Comparison of ENCODE assay signal across 14 mouse cellular contexts in genomic region chr10:12852416-12853195, GRCm38 (mm10). TPM values are rescaled to one million over a fixed set of nuclear protein-coding genes. Genes with fewer than 3 reads are reported as not detected.
DNase-seq lines count a peak whose midpoint lies in the region; ATAC-seq and TF ChIP-seq lines count a peak whose summit lies in the region.
"Had no signal": no experiment of that assay in that cellular context is flagged by ENCODE, and none has a peak within 500 bp of the region (broad histone marks: within the 10 kb centered on the region; RNA-seq: fewer than 3 reads in every experiment).

No protein-coding gene starts in this region.

- no peaks in the 10 kb centered on the region for H3K79me2 ChIP-seq in heart, adult 2 months (replicated peaks; ENCODE audit: control insufficient read depth, insufficient read depth, low read length)

- intact Hi-C loops in heart, adult 2 months (cut with DNase I) = no loop called here

- H3K4me1 ChIP-seq in midbrain, embryonic 11.5 days (ENCODE audit: control insufficient read depth, insufficient read depth, low read length) = no peaks in the 10 kb centered on the region
- no peaks in the 10 kb centered on the region for H3K4me1 ChIP-seq in midbrain, embryonic 15.5 days
- no peaks in the 10 kb centered on the region for H3K4me1 ChIP-seq in stomach, postnatal 0 days (replicated peaks; ENCODE audit: control insufficient read depth, insufficient read depth)
- peaks cover 12% of the 10 kb centered on the region for H3K4me1 ChIP-seq in heart, adult 2 months (ENCODE audit: control insufficient read depth, insufficient read depth, low read length)
- H3K4me1 ChIP-seq in hindbrain, embryonic 12.5 days = no peaks in the 10 kb centered on the region

- no peak for TF ChIP-seq CTCF in stomach, postnatal 0 days (IDR thresholded peaks at IDR 0.05; ENCODE audit: low read depth)
- no peak for TF ChIP-seq CTCF in heart, adult 2 months (IDR thresholded peaks at IDR 0.05)

- WGBS in midbrain, embryonic 11.5 days = 92% methylated on average over 15 of the region's 15 CpGs
- WGBS in midbrain, embryonic 15.5 days = 82% methylated on average over 15 of the region's 15 CpGs
- WGBS in stomach, postnatal 0 days = 69% methylated on average over 15 of the region's 15 CpGs
- 86% methylated on average over 15 of the region's 15 CpGs for WGBS in heart, adult 2 months
- WGBS in hindbrain, embryonic 12.5 days = 87% methylated on average over 15 of the region's 15 CpGs

- H3K9me3 ChIP-seq in midbrain, embryonic 11.5 days (ENCODE audit: control insufficient read depth, low read length) = no peaks in the 10 kb centered on the region
- H3K9me3 ChIP-seq in midbrain, embryonic 15.5 days = no peaks in the 10 kb centered on the region
- H3K9me3 ChIP-seq in stomach, postnatal 0 days (ENCODE audit: control insufficient read depth, low read length) = no peaks in the 10 kb centered on the region
- no peaks in the 10 kb centered on the region for H3K9me3 ChIP-seq in hindbrain, embryonic 12.5 days (replicated peaks)
- H3K9me3 ChIP-seq: limb, embryonic 12.5 days had no signal

- ATAC-seq in midbrain, embryonic 11.5 days (ENCODE audit: low FRiP score) = no peak
- no peak for ATAC-seq in midbrain, embryonic 15.5 days (replicated peaks)
- peak; percentile 80 for ATAC-seq in stomach, postnatal 0 days (ENCODE audit: low FRiP score, low TSS enrichment)
- no peak for ATAC-seq in hindbrain, embryonic 12.5 days (ENCODE audit: low FRiP score)

- no peaks in the 10 kb centered on the region for H3K36me3 ChIP-seq in midbrain, embryonic 11.5 days (ENCODE audit: control insufficient read depth, insufficient read depth, low read length)
- H3K36me3 ChIP-seq in midbrain, embryonic 15.5 days (replicated peaks) = no peaks in the 10 kb centered on the region
- H3K36me3 ChIP-seq in stomach, postnatal 0 days (ENCODE audit: control insufficient read depth, insufficient read depth, low read length) = no peaks in the 10 kb centered on the region
- H3K36me3 ChIP-seq in heart, adult 2 months (ENCODE audit: control insufficient read depth, insufficient read depth, low read length) = peaks cover 4% of the 10 kb centered on the region; the same call in 1 of the 2 replicates
- no peaks in the 10 kb centered on the region for H3K36me3 ChIP-seq in hindbrain, embryonic 12.5 days
- H3K36me3 ChIP-seq: limb, embryonic 12.5 days had no signal

- peak; percentile 53 for DNase-seq in adrenal gland, adult 2 months
- no peak for DNase-seq in adrenal gland, adult 8-10 months
- peak; percentile 65 for DNase-seq in midbrain, embryonic 11.5 days (ENCODE audit: low spot score, missing footprints)
- DNase-seq in kidney, postnatal 14 days = peak; percentile 52
- peak; percentile 32 for DNase-seq in stomach, postnatal 0 days (ENCODE audit: low spot score)
- no peak for DNase-seq in heart, adult 2 months
- DNase-seq: cerebellum, postnatal 14 days; lung, postnatal 10 days; thymus, postnatal 25 days had no signal

- no peak overlapping the region for H3K4me2 ChIP-seq in midbrain, embryonic 11.5 days
- no peak overlapping the region for H3K4me2 ChIP-seq in midbrain, embryonic 15.5 days
- peak overlapping the region; percentile 25; the same call in 1 of the 2 replicates for H3K4me2 ChIP-seq in stomach, postnatal 0 days (replicated peaks; ENCODE audit: low read depth)
- H3K4me2 ChIP-seq in hindbrain, embryonic 12.5 days (replicated peaks) = no peak overlapping the region
- H3K4me2 ChIP-seq: limb, embryonic 12.5 days had no signal

- no peak overlapping the region for H3K9ac ChIP-seq in midbrain, embryonic 11.5 days (ENCODE audit: low read length)
- H3K9ac ChIP-seq in midbrain, embryonic 15.5 days = no peak overlapping the region
- H3K9ac ChIP-seq in stomach, postnatal 0 days (ENCODE audit: low read length) = no peak overlapping the region
- H3K9ac ChIP-seq in heart, adult 2 months (ENCODE audit: low read depth, low read length) = no peak overlapping the region
- no peak overlapping the region for H3K9ac ChIP-seq in hindbrain, embryonic 12.5 days
- H3K9ac ChIP-seq: limb, embryonic 12.5 days had no signal

- H3K4me3 ChIP-seq in midbrain, embryonic 11.5 days (ENCODE audit: low read depth, low read length) = no peak overlapping the region
- no peak overlapping the region for H3K4me3 ChIP-seq in midbrain, embryonic 15.5 days
- H3K4me3 ChIP-seq in stomach, postnatal 0 days (ENCODE audit: low read depth, low read length) = no peak overlapping the region
- no peak overlapping the region for H3K4me3 ChIP-seq in heart, adult 2 months
- H3K4me3 ChIP-seq in hindbrain, embryonic 12.5 days = no peak overlapping the region
- H3K4me3 ChIP-seq: embryonic facial prominence, embryonic 10.5 days; limb, embryonic 12.5 days had no signal

- TF ChIP-seq POLR2A in heart, adult 2 months (IDR thresholded peaks at IDR 0.05; ENCODE audit: insufficient read depth, low read depth, low read length) = no peak

- no peak for TF ChIP-seq EP300 in stomach, postnatal 0 days (optimal IDR thresholded peaks at IDR 0.05)
- no peak for TF ChIP-seq EP300 in heart, adult 2 months (IDR thresholded peaks at IDR 0.05; ENCODE audit: insufficient read depth, low read depth, low read length)

- H3K27ac ChIP-seq in midbrain, embryonic 11.5 days (ENCODE audit: low read depth, low read length) = no peak overlapping the region
- H3K27ac ChIP-seq in midbrain, embryonic 15.5 days = no peak overlapping the region
- H3K27ac ChIP-seq in stomach, postnatal 0 days (replicated peaks) = peak overlapping the region; percentile 80
- H3K27ac ChIP-seq in heart, adult 2 months = no peak overlapping the region
- H3K27ac ChIP-seq in hindbrain, embryonic 12.5 days = no peak overlapping the region
- H3K27ac ChIP-seq: embryonic facial prominence, embryonic 10.5 days; limb, embryonic 12.5 days had no signal

- no peaks in the 10 kb centered on the region for H3K27me3 ChIP-seq in midbrain, embryonic 11.5 days (ENCODE audit: control insufficient read depth, insufficient read depth, low read length)
- H3K27me3 ChIP-seq in midbrain, embryonic 15.5 days (replicated peaks) = no peaks in the 10 kb centered on the region
- no peaks in the 10 kb centered on the region for H3K27me3 ChIP-seq in stomach, postnatal 0 days (ENCODE audit: control insufficient read depth, insufficient read depth, low read length)
- H3K27me3 ChIP-seq in heart, adult 2 months (ENCODE audit: control insufficient read depth, insufficient read depth, low read length) = no peaks in the 10 kb centered on the region
- H3K27me3 ChIP-seq in hindbrain, embryonic 12.5 days = no peaks in the 10 kb centered on the region
- H3K27me3 ChIP-seq: CH12.LX; limb, embryonic 12.5 days had no signal

RNA-seq across cellular contexts. Expression of gene Utrn, which starts 16.6 kb away (rescaled TPM):
- total RNA-seq in adrenal gland, adult 2 months (2021) = 10 to 100 TPM; 70.3 to 81.8 TPM
- polyA plus RNA-seq in adrenal gland, adult 2 months (2012; rRNA removed) = 21.7 and 25.4 TPM in 2 replicates
- total RNA-seq in adrenal gland, adult 8-10 months (2022) = 100 to 1,000 TPM in 3 of 4 experiments, 10 to 100 TPM in 1; 98.3 to 124 (median 123) TPM
- polyA plus RNA-seq in midbrain, embryonic 11.5 days (2014; fragmentation: Nextera tagmentation; extraction: Ambion mirVana) = 29.1 and 31.4 TPM in 2 replicates
- polyA plus RNA-seq in midbrain, embryonic 15.5 days (2015; fragmentation: Nextera tagmentation; extraction: Ambion mirVana) = 19.7 and 21.1 TPM in 2 replicates
- 33.8 and 40.4 TPM in 2 replicates for polyA plus RNA-seq in stomach, postnatal 0 days (2015; fragmentation: Nextera tagmentation; extraction: Ambion mirVana)
- 10 to 100 TPM; 61.8 to 68.1 TPM for total RNA-seq in heart, adult 2 months (2021)
- 18.8 and 33.4 TPM in 2 replicates for polyA plus RNA-seq in heart, adult 2 months (2012; rRNA removed)
- polyA plus RNA-seq in hindbrain, embryonic 12.5 days (2016; fragmentation: Nextera tagmentation; extraction: Ambion mirVana) = 52.0 and 56.0 TPM in 2 replicates

Comparison
In these comparisons a context has a peak if more than half of its experiments do, and no peak if none do; other contexts are left out.
1. DNase-seq: peak in adrenal gland, adult 2 months (single experiment), midbrain, embryonic 11.5 days (single experiment), kidney, postnatal 14 days (single experiment) and stomach, postnatal 0 days (single experiment); none in adrenal gland, adult 8-10 months (single experiment) and heart, adult 2 months (0 of 2).